Mouse (Mus musculus): ENCODE results near the gene Slc39a9. TPM values are rescaled to one million over a fixed set of nuclear protein-coding genes. Genes with fewer than 3 reads are reported as not detected.

The Slc39a9 gene
- polyA plus RNA-seq, 1 experiment = 80.9 TPM

DNA sequence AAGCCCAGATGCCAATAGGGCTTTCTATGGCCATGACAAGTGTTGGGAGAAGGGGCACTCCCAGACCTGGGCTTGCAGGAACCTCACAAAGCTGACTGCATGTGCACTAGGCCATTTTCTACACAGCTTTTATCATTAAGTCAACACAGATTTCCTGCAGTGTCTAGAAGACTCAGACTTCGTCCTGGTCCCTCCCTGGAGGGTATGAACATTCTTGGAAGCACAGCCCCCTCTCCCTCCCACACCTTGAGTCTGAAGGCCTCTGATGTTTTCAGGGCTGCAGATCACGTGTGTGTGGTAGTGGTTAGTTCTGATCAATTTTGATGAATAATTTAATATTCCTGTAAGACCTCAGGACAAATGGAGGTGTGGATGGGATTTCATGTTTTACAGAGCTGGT is 50.0 kb downstream of the Slc39a9 start:
- TF ChIP-seq CTCF (IDR thresholded peaks at IDR 0.05; ENCODE audit: extremely low read depth, insufficient read length, insufficient replicate concordance, low read depth, low read length) (no peak), POLR2A (IDR thresholded peaks at IDR 0.05; ENCODE audit: low read depth, low read length) (no peak)
- Histone ChIP-seq H3K4me1 (ENCODE audit: control insufficient read depth, insufficient read depth, insufficient read length, low read length) (peaks cover 12% of the 10 kb centered on the region), H3K27me3 (ENCODE audit: control insufficient read depth, insufficient read depth, low read length) (peaks cover 9% of the 10 kb centered on the region; the same call in 1 of the 2 replicates), H3K4me3 (ENCODE audit: low read depth, low read length) (no peak overlapping the region), H3K27ac (ENCODE audit: insufficient read depth, low read depth, low read length) (no peak overlapping the region), H3K36me3 (ENCODE audit: control insufficient read depth, insufficient read depth, low read length) (no peaks in the 10 kb centered on the region)
- 39% methylated on average over 2 of the region's 2 CpGs for WGBS

GRCm38 (mm10) chr12:80695004-80695403 is 51.3 kb downstream of the Slc39a9 start:
- H3K4me3 ChIP-seq (ENCODE audit: low read depth, low read length) = no peak overlapping the region
- H3K27me3 ChIP-seq (ENCODE audit: control insufficient read depth, insufficient read depth, low read length) = peaks cover 9% of the 10 kb centered on the region; the same call in 1 of the 2 replicates
- H3K36me3 ChIP-seq (ENCODE audit: control insufficient read depth, insufficient read depth, low read length) = no peaks in the 10 kb centered on the region
- 78% methylated on average over 3 of the region's 3 CpGs for WGBS
- H3K27ac ChIP-seq (ENCODE audit: insufficient read depth, low read depth, low read length) = no peak overlapping the region
- H3K4me1 ChIP-seq (ENCODE audit: control insufficient read depth, insufficient read depth, insufficient read length, low read length) = peaks cover 12% of the 10 kb centered on the region
- TF ChIP-seq POLR2A (IDR thresholded peaks at IDR 0.05; ENCODE audit: low read depth, low read length) (no peak), CTCF (IDR thresholded peaks at IDR 0.05; ENCODE audit: extremely low read depth, insufficient read length, insufficient replicate concordance, low read depth, low read length) (no peak)

DNA sequence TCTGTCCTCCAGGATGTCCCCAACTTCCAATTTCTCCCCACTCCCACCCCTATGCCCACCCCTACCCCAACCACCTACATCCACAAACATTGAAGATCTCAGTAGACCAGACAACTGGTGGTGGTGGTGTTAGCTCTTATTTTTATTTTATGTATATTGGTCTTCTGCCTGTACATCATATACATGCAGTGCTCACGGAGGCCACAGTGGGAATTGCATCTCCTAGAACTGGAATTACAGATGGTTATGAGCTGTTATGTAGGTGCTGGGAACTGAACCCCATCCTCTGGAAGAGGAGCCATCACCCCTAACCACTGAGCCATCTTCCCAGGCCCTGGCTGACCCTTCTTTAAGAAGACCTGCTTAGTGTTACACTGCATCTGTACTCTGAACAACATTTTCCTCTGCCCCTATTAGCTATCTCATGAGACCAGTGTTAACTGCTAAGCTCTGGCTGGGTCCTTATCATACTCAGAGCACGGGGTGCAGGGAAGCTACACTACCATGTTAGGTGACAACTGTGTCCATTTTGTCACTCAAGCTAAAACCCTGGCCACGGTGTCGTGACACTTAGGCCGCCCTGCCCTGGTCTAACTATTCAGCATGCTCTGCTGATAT is 55.0 kb downstream of the Slc39a9 start:
- Histone ChIP-seq H3K4me1 (ENCODE audit: control insufficient read depth, insufficient read depth, insufficient read length, low read length) (no peaks in the 10 kb centered on the region), H3K36me3 (ENCODE audit: control insufficient read depth, insufficient read depth, low read length) (no peaks in the 10 kb centered on the region), H3K4me3 (ENCODE audit: low read depth, low read length) (no peak overlapping the region), H3K27me3 (ENCODE audit: control insufficient read depth, insufficient read depth, low read length) (peaks cover under 1% of the 10 kb centered on the region; the same call in 1 of the 2 replicates), H3K27ac (ENCODE audit: insufficient read depth, low read depth, low read length) (no peak overlapping the region)
- 87% methylated on average over 5 of the region's 5 CpGs for WGBS
- TF ChIP-seq CTCF (IDR thresholded peaks at IDR 0.05; ENCODE audit: extremely low read depth, insufficient read length, insufficient replicate concordance, low read depth, low read length) (no peak), POLR2A (IDR thresholded peaks at IDR 0.05; ENCODE audit: low read depth, low read length) (no peak)

DNA sequence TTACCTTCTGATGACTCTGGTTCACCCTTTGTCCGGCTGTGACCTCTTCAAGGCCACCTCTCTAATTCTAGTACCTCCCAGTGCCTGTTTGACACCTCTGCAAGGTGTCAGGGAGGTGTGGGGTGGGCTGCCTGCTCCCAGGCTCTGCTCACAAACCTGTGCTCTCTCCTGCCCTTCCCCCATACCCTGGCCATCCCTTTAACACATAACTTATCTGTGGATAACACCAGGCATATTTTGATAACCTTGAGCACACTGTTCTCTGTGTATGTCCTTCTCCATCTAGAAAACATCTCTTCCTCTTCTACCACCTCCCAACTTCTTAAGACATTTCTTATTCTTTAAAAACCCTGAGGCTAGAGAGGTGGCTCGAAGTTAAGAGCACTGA is 55.5 kb downstream of the Slc39a9 start:
- Histone ChIP-seq H3K4me1 (ENCODE audit: control insufficient read depth, insufficient read depth, insufficient read length, low read length) (no peaks in the 10 kb centered on the region), H3K4me3 (ENCODE audit: low read depth, low read length) (no peak overlapping the region), H3K27ac (ENCODE audit: insufficient read depth, low read depth, low read length) (no peak overlapping the region), H3K36me3 (ENCODE audit: control insufficient read depth, insufficient read depth, low read length) (no peaks in the 10 kb centered on the region), H3K27me3 (ENCODE audit: control insufficient read depth, insufficient read depth, low read length) (no peaks in the 10 kb centered on the region; the same call in 1 of the 2 replicates)
- no peak for TF ChIP-seq CTCF (IDR thresholded peaks at IDR 0.05; ENCODE audit: extremely low read depth, insufficient read length, insufficient replicate concordance, low read depth, low read length)
- TF ChIP-seq POLR2A (IDR thresholded peaks at IDR 0.05; ENCODE audit: low read depth, low read length) = no peak
- WGBS = 84% methylated on average over 2 of the region's 2 CpGs

DNA sequence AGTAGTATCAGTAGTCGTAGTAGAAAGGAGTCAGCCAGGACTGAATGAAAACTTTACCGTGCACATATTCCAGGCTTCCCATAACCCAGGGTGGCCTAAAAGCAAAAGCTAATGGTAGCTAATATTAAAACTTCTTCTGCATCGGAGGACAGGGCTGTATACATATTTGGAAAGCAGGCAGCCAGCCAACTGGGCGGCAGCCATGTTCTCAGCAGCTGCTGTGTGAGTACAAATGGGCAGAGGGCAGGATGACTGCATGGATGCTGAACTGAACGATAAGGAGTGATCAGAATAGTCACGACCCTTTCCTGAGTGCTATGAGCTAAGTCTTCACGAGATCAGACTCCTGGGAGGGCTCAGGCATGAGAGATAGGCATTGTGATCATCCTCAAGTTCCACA is 57.6 kb downstream of the Slc39a9 start:
- H3K4me1 ChIP-seq (ENCODE audit: control insufficient read depth, insufficient read depth, insufficient read length, low read length) = no peaks in the 10 kb centered on the region
- H3K36me3 ChIP-seq (ENCODE audit: control insufficient read depth, insufficient read depth, low read length) = no peaks in the 10 kb centered on the region
- 35% methylated on average over 7 of the region's 7 CpGs for WGBS
- no peak for TF ChIP-seq POLR2A (IDR thresholded peaks at IDR 0.05; ENCODE audit: low read depth, low read length)
- TF ChIP-seq CTCF (IDR thresholded peaks at IDR 0.05; ENCODE audit: extremely low read depth, insufficient read length, insufficient replicate concordance, low read depth, low read length) = no peak
- no peak overlapping the region for H3K4me3 ChIP-seq (ENCODE audit: low read depth, low read length)
- H3K27me3 ChIP-seq (ENCODE audit: control insufficient read depth, insufficient read depth, low read length) = no peaks in the 10 kb centered on the region
- H3K27ac ChIP-seq (ENCODE audit: insufficient read depth, low read depth, low read length) = no peak overlapping the region

GRCm38 (mm10) chr12:80706208-80706914 is 62.7 kb downstream of the Slc39a9 start:
- TF ChIP-seq POLR2A (IDR thresholded peaks at IDR 0.05; ENCODE audit: low read depth, low read length) (no peak), CTCF (IDR thresholded peaks at IDR 0.05; ENCODE audit: extremely low read depth, insufficient read length, insufficient replicate concordance, low read depth, low read length) (no peak)

GRCm38 (mm10) chr12:80706915-80707604 is 63.4 kb downstream of the Slc39a9 start:
- Histone ChIP-seq H3K27ac (ENCODE audit: insufficient read depth, low read depth, low read length) (no peak overlapping the region), H3K36me3 (ENCODE audit: control insufficient read depth, insufficient read depth, low read length) (no peaks in the 10 kb centered on the region), H3K4me1 (ENCODE audit: control insufficient read depth, insufficient read depth, insufficient read length, low read length) (no peaks in the 10 kb centered on the region), H3K27me3 (ENCODE audit: control insufficient read depth, insufficient read depth, low read length) (no peaks in the 10 kb centered on the region), H3K4me3 (ENCODE audit: low read depth, low read length) (no peak overlapping the region)
- TF ChIP-seq POLR2A (IDR thresholded peaks at IDR 0.05; ENCODE audit: low read depth, low read length) = no peak
- no peak for TF ChIP-seq CTCF (IDR thresholded peaks at IDR 0.05; ENCODE audit: extremely low read depth, insufficient read length, insufficient replicate concordance, low read depth, low read length)
- 32% methylated on average over 6 of the region's 6 CpGs for WGBS

More at GRCm38 (mm10) chr12:80706208-80706914, 62.7 kb downstream of the Slc39a9 start:
- Histone ChIP-seq H3K4me1 (ENCODE audit: control insufficient read depth, insufficient read depth, insufficient read length, low read length) (no peaks in the 10 kb centered on the region), H3K36me3 (ENCODE audit: control insufficient read depth, insufficient read depth, low read length) (no peaks in the 10 kb centered on the region), H3K27ac (ENCODE audit: insufficient read depth, low read depth, low read length) (no peak overlapping the region), H3K4me3 (ENCODE audit: low read depth, low read length) (no peak overlapping the region), H3K27me3 (ENCODE audit: control insufficient read depth, insufficient read depth, low read length) (no peaks in the 10 kb centered on the region)
- WGBS = 55% methylated on average over 11 of the region's 11 CpGs

All from small intestine, adult 2 months (tissue).